Mouse (Mus musculus): ENCODE results near the gene Myo15b.

The Myo15b gene

GRCm38 (mm10) chr11:115858354-115858753 lies at the start of gene Myo15b:
TSS of gene Myo15b (plus strand) at chr11:115858406.
- peak; percentile 36 for DNase-seq (ENCODE audit: extremely low spot score)

- no peak for DNase-seq (ENCODE audit: extremely low spot score)
These were observed 49.4 kb upstream of the Myo15b start for GRCm38 (mm10) chr11:115808696-115809310.

- no peak for DNase-seq (ENCODE audit: extremely low spot score)
These were observed 48.9 kb upstream of the Myo15b start for GRCm38 (mm10) chr11:115809311-115809781.

DNA sequence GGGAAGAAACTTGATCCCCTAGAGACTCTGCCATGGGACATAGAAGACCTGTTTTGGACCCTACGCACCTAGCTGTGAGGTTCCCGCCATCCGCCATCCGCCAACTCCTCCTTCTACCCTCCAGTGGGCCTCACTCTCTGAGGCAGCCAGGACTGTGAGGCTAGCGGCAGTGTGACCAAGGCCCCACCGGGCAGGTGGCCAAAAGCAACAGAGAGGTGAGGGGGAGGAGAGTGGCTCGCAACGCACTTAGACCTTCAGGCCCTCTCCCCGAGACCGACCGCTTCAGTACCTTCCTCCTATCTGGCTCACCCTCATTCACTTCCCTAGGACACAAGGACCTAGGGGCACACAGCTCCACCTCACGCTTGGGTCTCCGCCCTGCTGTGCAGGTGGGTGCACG lies 47.8 kb upstream of the Myo15b start:
- DNase-seq (ENCODE audit: extremely low spot score) = no peak

DNA sequence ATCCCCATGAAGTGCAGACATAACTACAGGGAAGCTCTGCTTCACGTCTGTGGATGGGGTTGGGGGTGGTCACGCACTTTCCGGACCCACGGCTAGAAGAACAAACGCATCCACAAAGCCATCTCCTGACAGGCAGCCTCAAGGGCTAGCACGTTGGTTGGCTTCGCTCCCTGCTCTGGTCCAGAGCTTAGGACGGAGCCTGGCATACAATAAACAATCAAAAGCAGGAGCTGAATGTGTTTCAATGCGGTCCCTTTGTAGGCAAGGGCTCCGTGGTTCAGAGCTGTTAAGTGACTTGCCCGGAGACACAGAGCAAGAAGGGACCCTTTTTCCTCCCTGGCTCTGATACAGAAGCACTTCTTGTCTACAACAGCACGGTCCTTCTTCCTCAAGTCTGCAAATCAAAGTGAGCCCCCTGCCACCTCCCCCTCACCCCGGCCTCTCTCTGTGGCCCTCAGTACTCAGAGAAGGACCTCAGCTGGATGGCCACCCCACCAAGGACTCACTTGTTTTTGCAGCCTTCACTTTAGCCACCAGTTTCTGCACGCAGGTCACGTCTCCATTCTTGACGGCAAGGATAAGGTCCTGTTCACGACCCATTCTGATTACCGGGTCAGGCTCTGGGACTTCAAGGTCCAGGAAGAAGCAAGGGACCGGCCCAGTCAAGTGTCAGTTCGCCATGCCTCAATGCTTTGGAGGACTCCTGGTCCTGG lies 46.7 kb upstream of the Myo15b start:
- DNase-seq (ENCODE audit: extremely low spot score) = no peak

- DNase-seq (ENCODE audit: extremely low spot score) = no peak
These were observed 46.1 kb upstream of the Myo15b start for GRCm38 (mm10) chr11:115812095-115812494.

DNA sequence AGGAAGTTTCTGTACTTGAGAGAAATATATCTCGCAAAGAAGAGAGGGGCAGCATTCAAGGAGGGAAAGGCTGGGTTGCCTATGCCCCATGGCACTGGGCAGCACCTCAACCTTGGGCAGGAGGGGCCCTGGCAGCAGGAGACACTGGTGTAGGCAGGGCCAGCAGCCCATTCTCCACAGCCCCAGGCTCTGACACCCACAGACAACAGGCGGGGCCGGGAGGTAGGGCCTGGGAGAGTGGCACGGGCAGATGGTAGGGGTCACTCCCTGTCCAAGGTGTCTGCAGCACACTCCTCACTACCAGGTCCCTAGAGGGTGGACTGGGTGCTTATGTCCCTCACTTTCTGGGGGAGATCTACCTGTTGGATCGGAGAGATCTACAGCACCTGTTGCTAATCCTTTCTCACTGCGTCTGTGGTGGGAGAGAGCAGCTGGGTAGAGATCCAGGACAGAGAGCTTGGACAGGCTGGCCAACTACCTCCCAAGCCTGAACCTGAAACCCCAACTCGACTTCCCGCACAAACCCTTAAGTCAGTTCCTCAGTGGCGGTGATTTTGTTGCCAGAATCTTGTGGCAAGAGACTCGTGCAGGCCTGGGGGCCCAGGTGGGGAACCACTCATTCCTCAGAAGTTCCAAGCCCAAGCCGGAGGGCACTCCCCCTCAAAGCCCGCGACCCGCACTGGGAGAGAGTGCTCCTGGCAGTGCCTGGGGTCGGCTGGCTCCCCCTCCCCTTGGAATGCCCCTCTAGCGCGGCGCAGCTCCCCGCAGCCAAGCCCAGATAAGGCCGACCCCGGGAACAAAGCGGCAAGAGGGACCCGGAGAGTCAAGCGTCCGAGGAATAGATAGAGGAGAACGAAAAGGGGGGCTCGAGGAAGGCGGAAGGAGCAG lies 45.4 kb upstream of the Myo15b start:
- no peak for DNase-seq (ENCODE audit: extremely low spot score)

GRCm38 (mm10) chr11:115813507-115814296 lies 44.5 kb upstream of the Myo15b start, which contains the start of gene Caskin2:
TSS of gene Caskin2 (minus strand) at chr11:115813639.
- DNase-seq (ENCODE audit: extremely low spot score) = peak; percentile 100

GRCm38 (mm10) chr11:115814605-115815450 lies 43.4 kb upstream of the Myo15b start, which contains the start of gene Tsen54:
TSS of gene Tsen54 (plus strand) at chr11:115814724.
- DNase-seq (ENCODE audit: extremely low spot score) = peak; percentile 89

- DNase-seq (ENCODE audit: extremely low spot score) = no peak
These were observed 40.9 kb upstream of the Myo15b start for GRCm38 (mm10) chr11:115817331-115817730.

- DNase-seq (ENCODE audit: extremely low spot score) = no peak
These were observed 38.1 kb upstream of the Myo15b start for GRCm38 (mm10) chr11:115819915-115820623.

DNA sequence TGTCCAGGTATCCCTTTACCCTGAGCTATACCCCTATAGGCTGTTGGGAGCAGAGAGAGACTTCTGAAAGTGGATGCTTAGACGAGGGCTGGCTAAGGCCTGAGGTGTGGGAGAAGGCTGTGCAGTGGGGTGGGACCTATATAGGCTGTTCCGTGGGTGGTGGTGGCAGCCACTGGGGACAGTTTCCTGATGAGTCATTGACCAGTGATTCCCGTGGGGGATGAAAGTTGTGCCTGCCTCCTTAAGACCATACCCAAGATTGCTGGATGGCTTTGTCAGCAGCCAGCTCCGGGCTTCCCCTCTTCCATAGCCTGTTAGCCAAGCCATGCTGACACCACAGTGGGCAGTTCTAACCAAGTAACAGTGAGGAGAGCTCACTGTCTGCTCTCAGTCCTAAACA lies 37.2 kb upstream of the Myo15b start:
- no peak for DNase-seq (ENCODE audit: extremely low spot score)

DNA sequence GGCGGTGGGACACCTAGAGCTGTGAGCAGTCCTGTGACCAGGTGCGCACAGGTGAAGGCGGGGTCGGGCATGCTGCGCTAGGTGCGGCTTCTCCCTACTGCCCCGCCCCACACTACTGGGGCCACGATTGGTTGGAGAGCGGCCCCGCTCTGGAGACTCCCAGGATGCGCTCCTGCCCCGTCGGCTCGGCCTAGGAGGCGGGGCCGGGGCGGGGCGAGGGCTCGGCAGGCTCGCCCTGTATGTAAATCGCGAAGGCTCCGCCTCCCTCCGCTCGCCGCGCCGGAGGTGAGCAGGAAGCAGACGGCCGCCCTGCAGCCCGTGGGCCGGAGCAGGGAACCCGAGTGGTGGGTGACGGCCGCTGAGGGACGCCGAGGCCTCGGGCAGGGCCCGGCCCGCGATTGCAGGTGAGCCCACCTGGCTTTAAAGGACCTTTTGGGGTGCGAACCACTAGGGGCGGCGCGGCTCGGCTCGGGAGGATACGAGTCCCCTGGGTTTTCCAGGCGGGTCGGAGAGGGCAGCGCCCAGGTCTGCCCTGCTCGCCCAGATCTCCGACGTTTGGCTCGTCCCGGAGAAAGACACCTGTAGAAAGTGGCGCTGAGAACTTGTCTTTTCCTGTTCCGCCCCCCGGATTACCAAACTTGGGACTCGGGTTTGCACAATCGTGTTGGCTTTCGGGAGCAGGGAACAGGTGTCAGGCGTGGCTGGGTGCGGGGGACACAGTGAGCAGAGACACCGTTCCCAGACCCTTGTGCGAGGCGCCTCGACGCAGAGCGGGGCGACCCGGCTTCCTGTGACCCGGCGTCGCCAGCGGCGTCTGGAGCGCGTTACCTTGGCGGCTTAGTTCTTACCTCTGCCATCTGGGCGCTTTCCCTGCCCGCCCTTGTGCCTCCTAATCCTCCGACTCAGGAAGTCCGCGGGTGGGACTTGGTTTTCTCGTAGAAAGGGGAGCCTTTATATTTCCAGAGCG lies 34.1 kb upstream of the Myo15b start, which contains the start of gene Llgl2:
TSS of gene Llgl2 (plus strand) at position 276 of the 967 bp plus-strand sequence.
- peak; percentile 87 for DNase-seq (ENCODE audit: extremely low spot score)

DNA sequence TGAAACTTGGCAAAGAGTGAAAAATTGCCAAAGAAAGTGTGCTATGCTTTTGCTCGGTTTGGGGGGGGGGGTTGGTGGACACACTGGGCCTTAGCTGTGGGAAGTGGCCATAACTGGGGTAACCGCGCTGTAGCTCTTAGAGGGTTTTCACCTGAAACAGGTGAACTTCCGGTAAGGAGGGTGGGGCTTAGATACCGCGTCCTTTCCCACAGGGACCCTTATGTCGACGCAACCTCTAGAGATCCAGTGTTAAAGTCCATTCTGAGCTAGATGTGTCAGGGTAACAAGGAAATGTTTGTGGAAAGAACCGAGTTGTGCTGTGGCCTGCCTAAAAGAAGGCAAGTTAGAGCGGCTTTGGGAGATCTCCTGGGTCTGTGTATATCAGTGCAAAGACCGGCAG lies 33.4 kb upstream of the Myo15b start:
- DNase-seq (ENCODE audit: extremely low spot score) = no peak

- DNase-seq (ENCODE audit: extremely low spot score) = no peak
These were observed 31.7 kb upstream of the Myo15b start for GRCm38 (mm10) chr11:115826487-115826886.

- DNase-seq (ENCODE audit: extremely low spot score) = no peak
These were observed 30.6 kb upstream of the Myo15b start for GRCm38 (mm10) chr11:115827624-115828023.

- no peak for DNase-seq (ENCODE audit: extremely low spot score)
These were observed 29.2 kb upstream of the Myo15b start for GRCm38 (mm10) chr11:115829036-115829435.

GRCm38 (mm10) chr11:115830550-115831325 lies 27.5 kb upstream of the Myo15b start:
- peak; percentile 47 for DNase-seq (ENCODE audit: extremely low spot score)

Measured in embryo, embryonic 9.5 days (tissue).